Mouse (Mus musculus) cortical plate, adult 2 months (tissue): ENCODE data around the gene Gnat1.

Source experiments
- CTCF ChIP-seq: fragments of 200-500 bp; IDR thresholded peaks from 2 replicates; pipeline ENCODE4 v1.5.1; 2011; ENCODE audit warnings: mild to moderate bottlenecking, control low read depth, low read length; ENCODE audit not compliant: insufficient read depth; ENCODE audit errors: extremely low read depth
- POLR2A ChIP-seq: fragments of 200-500 bp; IDR thresholded peaks from 2 replicates; pipeline ENCODE4 v1.6.1; 2011; ENCODE audit warnings: mild to moderate bottlenecking, low read length, control low read depth; ENCODE audit not compliant: insufficient read depth; ENCODE audit errors: extremely low read depth

DNA sequence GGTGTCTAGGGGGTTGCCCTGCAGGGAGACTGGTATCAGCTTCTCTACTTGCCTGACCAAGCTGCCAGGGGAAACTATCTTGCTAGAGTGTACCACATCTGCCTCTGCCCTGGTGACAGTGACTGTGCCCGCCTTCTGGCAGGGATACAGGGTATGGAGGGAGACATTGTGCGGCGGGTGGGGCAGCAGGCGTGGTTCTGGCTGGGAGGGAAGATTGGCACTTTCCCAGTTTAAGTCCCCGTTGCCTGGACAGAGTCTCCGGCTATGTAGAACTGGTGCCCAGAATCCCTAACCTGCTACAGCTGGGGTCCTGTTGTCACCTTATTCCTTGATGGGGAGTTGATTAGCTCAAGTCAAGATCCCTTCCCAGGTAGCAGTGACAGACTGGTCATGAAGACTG, 47.0 kb downstream of the Gnat1 start:
- TF ChIP-seq POLR2A, result no peak
- no peak for TF ChIP-seq CTCF
